Mouse (Mus musculus) embryonic stem cell, embryonic (primary cell): ENCODE results near the gene C8b.

Source experiments
- CTCF ChIA-PET, 4 experiments: fragments of 300-600 bp in 2 of 4; fragments of 350-600 bp in 2 of 4; sonication (Branson Sonifier 250); formaldehyde crosslinking; loops; one replicate each; lab custom pipeline; 2022; ENCODE audit warnings: inconsistent platforms in 2 of 4; lab: Charles Lee
- POLR2A ChIA-PET, 4 experiments: fragments of 300-600 bp in 2 of 4; fragments of 350-600 bp in 2 of 4; sonication (Branson Sonifier 250); formaldehyde crosslinking; loops; one replicate each; lab custom pipeline; 2022; ENCODE audit warnings: antibody characterized with exemption in 4 of 4, inconsistent platforms in 1 of 4; lab: Charles Lee

Gene C8b

GRCm38 (mm10) chr4:104801625-104802024 is 35.5 kb downstream of the C8b start:
- POLR2A ChIA-PET: interaction anchor here in 1 of 4 experiments (0.5 to 1.0 kb wide), 2 partner anchors 19 to 144 kb away, joined by 3 read pairs; no protein-coding TSS in a partner anchor
- CTCF ChIA-PET: interaction anchor here in 1 of 4 experiments (0.6 kb wide), 1 partner anchor 175 kb away, joined by 7 read pairs; no protein-coding TSS in a partner anchor

- ChIA-PET CTCF (no interaction called here), POLR2A (no interaction called here)
Observed at GRCm38 (mm10) chr4:104804100-104804499, 38.0 kb downstream of the C8b start.

DNA sequence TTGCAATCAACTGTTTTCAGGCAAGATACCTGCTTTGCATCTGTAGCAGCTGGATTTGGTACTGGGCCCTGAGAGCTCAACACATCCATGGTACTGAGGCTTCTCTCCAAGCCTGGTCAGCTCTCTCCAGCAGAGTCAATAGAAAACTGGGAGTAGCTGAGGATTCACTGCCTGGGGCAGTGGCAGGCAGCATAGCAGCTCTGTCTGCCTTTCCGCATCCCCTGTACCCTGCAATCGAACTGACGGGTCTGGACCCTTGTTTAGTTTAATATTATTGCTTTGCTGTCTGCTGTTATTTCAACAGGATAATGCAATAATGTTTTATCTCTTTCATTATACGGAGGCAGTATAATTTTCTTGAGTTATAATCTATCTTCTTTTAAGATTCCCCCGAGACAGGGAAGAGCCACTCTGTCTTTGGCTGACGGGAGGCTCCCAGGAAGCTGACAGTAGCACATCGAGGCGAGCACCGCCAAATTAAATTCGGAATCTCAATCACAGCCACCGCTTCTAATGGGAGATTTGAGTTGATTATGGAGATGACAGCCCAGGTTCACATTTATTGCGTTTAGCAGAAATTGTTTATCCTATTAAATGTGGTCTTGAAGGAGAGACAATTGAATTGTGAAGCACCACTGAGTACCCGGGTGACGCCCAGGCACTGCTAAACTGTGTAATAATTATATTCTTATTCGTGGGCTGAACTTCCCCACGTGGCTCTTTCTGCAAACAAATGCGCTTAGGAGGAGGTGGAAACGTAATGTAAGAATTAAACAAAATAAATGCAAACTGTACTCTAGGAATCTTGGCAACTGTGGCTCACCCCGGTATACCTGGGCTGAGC is 39.5 kb downstream of the C8b start:
- POLR2A ChIA-PET: no interaction called here
- CTCF ChIA-PET: interaction anchor here in 1 of 4 experiments (0.5 kb wide), 1 partner anchor 1798 kb away, joined by 4 read pairs; no protein-coding TSS in a partner anchor

- CTCF ChIA-PET: interaction anchor here in 1 of 4 experiments (1.2 kb wide), 1 partner anchor 83 kb away, joined by 5 read pairs; no protein-coding TSS in a partner anchor
Observed at GRCm38 (mm10) chr4:104810710-104811286, 44.7 kb downstream of the C8b start.

GRCm38 (mm10) chr4:104813617-104814016 is 47.5 kb downstream of the C8b start:
- ChIA-PET POLR2A (no interaction called here), CTCF (interaction anchor here in 1 of 4 experiments (0.8 kb wide), 1 partner anchor 80 kb away, joined by 3 read pairs; no protein-coding TSS in a partner anchor)

More at GRCm38 (mm10) chr4:104810710-104811286, 44.7 kb downstream of the C8b start:
- POLR2A ChIA-PET: interaction anchor here in 1 of 4 experiments (0.5 to 0.7 kb wide), 2 partner anchors 1044 to 1747 kb away, joined by 3 read pairs; no protein-coding TSS in a partner anchor

DNA sequence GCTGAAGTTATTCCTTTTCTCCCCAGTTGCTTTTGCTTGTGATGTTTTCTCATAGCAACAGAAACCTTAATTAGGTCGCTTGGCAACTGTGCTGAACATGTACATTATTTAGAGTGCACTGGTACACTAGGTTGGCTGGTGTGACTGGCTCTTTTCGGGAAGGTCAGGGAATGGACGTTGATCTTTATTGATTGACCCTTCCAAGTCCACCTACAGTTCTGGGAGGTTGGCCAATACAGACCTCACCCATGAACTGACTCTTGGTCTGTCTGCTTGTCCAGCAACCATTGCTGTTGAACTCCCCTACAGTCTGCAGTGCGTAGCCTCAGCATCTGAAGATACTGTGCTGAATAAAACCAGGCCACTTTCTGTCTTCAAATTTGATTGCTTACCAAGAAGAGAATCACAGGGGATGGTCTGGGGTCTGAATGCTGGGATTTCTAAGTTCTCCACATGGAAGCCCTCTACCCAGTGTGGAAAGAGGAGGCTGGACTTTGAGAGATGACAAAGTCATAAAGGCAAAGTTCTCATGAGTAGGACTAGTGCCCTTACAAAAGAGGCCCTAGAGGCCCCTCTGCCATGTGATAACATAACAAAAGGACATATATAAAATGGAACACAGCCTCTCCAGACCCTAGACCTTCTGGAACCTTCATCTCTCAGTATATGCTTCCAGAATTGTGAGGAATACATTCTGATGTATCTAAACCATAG is 50.6 kb downstream of the C8b start:
- CTCF ChIA-PET: no interaction called here
- POLR2A ChIA-PET: no interaction called here

GRCm38 (mm10) chr4:104817509-104817908 is 51.4 kb downstream of the C8b start:
- ChIA-PET POLR2A (no interaction called here), CTCF (no interaction called here)

DNA sequence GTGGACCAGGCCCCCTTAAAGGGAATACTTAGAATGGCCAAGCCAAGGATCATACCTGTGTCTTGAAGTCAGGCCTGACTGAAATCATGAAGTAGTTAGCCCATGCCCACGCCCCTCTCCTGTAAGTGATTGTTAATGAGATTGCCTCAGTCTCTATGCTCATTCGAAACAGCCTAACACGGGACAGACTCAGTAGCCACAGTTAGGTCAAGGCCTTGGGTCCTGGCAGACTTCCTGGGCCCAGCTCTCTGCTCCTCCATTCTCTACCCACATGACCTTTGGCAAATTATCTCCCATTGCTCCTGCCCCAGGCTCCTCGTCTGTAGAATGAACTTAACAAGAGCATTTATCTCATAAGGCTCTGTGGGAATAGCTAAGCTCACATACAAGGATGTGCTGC is 52.9 kb downstream of the C8b start:
- POLR2A ChIA-PET: interaction anchor here in 3 of 4 experiments (0.5 to 0.7 kb wide), 3 partner anchors 356 to 601 kb away, joined by 3 read pairs; no protein-coding TSS in a partner anchor
- CTCF ChIA-PET: no interaction called here

DNA sequence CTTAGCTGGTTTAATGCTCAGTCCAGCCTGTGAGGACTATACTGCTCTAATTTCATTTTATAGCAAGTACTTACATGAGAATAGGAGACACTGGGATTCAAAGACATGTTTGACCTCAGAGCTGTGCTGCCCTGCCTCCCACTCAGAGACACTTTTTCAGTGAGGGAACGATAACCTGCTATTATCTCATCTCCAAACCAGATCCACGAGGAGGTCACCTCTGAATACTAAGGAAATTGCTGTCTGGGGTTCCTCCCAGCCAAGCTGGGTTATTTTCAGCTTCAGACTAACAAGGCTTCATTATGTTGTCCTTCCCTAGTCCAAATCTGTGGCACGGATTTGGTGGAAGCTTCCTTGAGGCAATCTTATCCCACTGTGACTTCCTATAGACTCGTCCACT is 53.8 kb downstream of the C8b start:
- ChIA-PET CTCF (no interaction called here), POLR2A (interaction anchor here in 1 of 4 experiments (1.0 kb wide), 1 partner anchor 18 kb away, joined by 3 read pairs; no protein-coding TSS in a partner anchor)

GRCm38 (mm10) chr4:104823597-104824101 is 57.5 kb downstream of the C8b start:
- ChIA-PET POLR2A (interaction anchor here in 2 of 4 experiments (0.5 to 0.8 kb wide), 3 partner anchors 40 to 1702 kb away, joined by 3 to 5 read pairs (median 3); no protein-coding TSS in a partner anchor), CTCF (no interaction called here)

- CTCF ChIA-PET: interaction anchor here in 2 of 4 experiments (0.5 to 0.7 kb wide), 3 partner anchors 18 to 1833 kb away, joined by 5 to 8 read pairs (median 6); no protein-coding TSS in a partner anchor
- POLR2A ChIA-PET: interaction anchor here in 3 of 4 experiments (0.5 to 1.2 kb wide), 6 partner anchors 9 to 385 kb away, joined by 3 to 5 read pairs (median 3); no protein-coding TSS in a partner anchor
Observed at GRCm38 (mm10) chr4:104824381-104825077, 58.4 kb downstream of the C8b start.

GRCm38 (mm10) chr4:104828939-104829338 is 62.8 kb downstream of the C8b start:
- ChIA-PET CTCF (no interaction called here), POLR2A (no interaction called here)

GRCm38 (mm10) chr4:104835096-104835495 is 69.0 kb downstream of the C8b start:
- ChIA-PET POLR2A (interaction anchor here in 1 of 4 experiments (0.8 kb wide), 1 partner anchor 466 kb away, joined by 3 read pairs; no protein-coding TSS in a partner anchor), CTCF (no interaction called here)

GRCm38 (mm10) chr4:104838342-104838741 is 72.2 kb downstream of the C8b start:
- ChIA-PET POLR2A (no interaction called here), CTCF (no interaction called here)

- ChIA-PET CTCF (no interaction called here), POLR2A (no interaction called here)
Observed at GRCm38 (mm10) chr4:104842204-104842603, 76.1 kb downstream of the C8b start.

- ChIA-PET CTCF (no interaction called here), POLR2A (no interaction called here)
Observed at GRCm38 (mm10) chr4:104843546-104843945, 77.4 kb downstream of the C8b start.
